Mouse (Mus musculus): ENCODE data around the gene Hist2h2ac. TPM values are rescaled to one million over a fixed set of nuclear protein-coding genes. Genes with fewer than 3 reads are reported as not detected.
"Not testable (repeated sequence)": the region's sequence is repeated elsewhere in the genome, so short reads cannot be mapped to it uniquely, and the experiment has no call there.

Hist2h2ac gene
- polyA plus RNA-seq, 1 experiment from 2014 or later, result 13.8 TPM

GRCm38 (mm10) chr3:96192977-96193376, 27.7 kb downstream of the Hist2h2ac start:
- ATAC-seq (ENCODE audit: low FRiP score), result no peak
- Histone ChIP-seq H3K4me2 (no peak overlapping the region), H3K27me3 (no peaks in the 10 kb centered on the region; the same call in 1 of the 2 replicates), H3K4me3 (replicated peaks) (no peak overlapping the region), H3K9me3 (peaks cover 4% of the 10 kb centered on the region; the same call in 1 of the 2 replicates), H3K9ac (no peak overlapping the region), H3K4me1 (peaks cover 11% of the 10 kb centered on the region), H3K27ac (0 out of 2 replicates have a peak overlapping the region, but pooled peaks have one; percentile 13), H3K36me3 (replicated peaks) (peaks cover 4% of the 10 kb centered on the region; the same call in 1 of the 2 replicates)
- WGBS, result 70% methylated on average over 12 of the region's 12 CpGs

GRCm38 (mm10) chr3:96182382-96182776, 38.3 kb downstream of the Hist2h2ac start:
- H3K4me1 ChIP-seq, result peaks cover 26% of the 10 kb centered on the region
- ATAC-seq (ENCODE audit: low FRiP score), result no peak
- H3K27me3 ChIP-seq, result peaks cover 5% of the 10 kb centered on the region; the same call in 1 of the 2 replicates
- H3K36me3 ChIP-seq (replicated peaks), result peaks cover 18% of the 10 kb centered on the region
- no peaks in the 10 kb centered on the region for H3K9me3 ChIP-seq
- H3K27ac ChIP-seq, result no peak overlapping the region
- WGBS, result 29% methylated on average over 4 of the region's 4 CpGs
- peak overlapping the region; percentile 83 for H3K4me2 ChIP-seq
- peak overlapping the region; percentile 56; the same call in 1 of the 2 replicates for H3K4me3 ChIP-seq (replicated peaks)
- no peak overlapping the region for H3K9ac ChIP-seq

GRCm38 (mm10) chr3:96181510-96182381, 38.9 kb downstream of the Hist2h2ac start:
- peak overlapping the region; percentile 42; the same call in 1 of the 2 replicates for H3K27ac ChIP-seq
- peak; percentile 42 for ATAC-seq (ENCODE audit: low FRiP score)
- peak overlapping the region; percentile 83 for H3K4me2 ChIP-seq
- H3K36me3 ChIP-seq (replicated peaks), result peaks cover 22% of the 10 kb centered on the region
- peaks cover 26% of the 10 kb centered on the region for H3K4me1 ChIP-seq
- 46% methylated on average over 12 of the region's 12 CpGs for WGBS
- H3K4me3 ChIP-seq (replicated peaks), result peak overlapping the region; percentile 56
- peak overlapping the region; percentile 73 for H3K9ac ChIP-seq
- peaks cover 5% of the 10 kb centered on the region; the same call in 1 of the 2 replicates for H3K27me3 ChIP-seq
- no peaks in the 10 kb centered on the region for H3K9me3 ChIP-seq

- peak; percentile 62 for ATAC-seq (ENCODE audit: low FRiP score)
- peak within 1 kb of the TSS; percentile 83 for H3K4me2 ChIP-seq
- peak within 1 kb of the TSS; percentile 56 for H3K4me3 ChIP-seq (replicated peaks)
These were observed 39.8 kb downstream of the Hist2h2ac start, which contains the start of gene Sv2a for GRCm38 (mm10) chr3:96180727-96181477. Gene Sv2a, plus strand, starts transcription at chr3:96181151.

GRCm38 (mm10) chr3:96179531-96179930, 41.1 kb downstream of the Hist2h2ac start:
- no peak overlapping the region for H3K9ac ChIP-seq
- 70% methylated on average over 4 of the region's 4 CpGs for WGBS
- no peak overlapping the region for H3K4me3 ChIP-seq (replicated peaks)
- ATAC-seq (ENCODE audit: low FRiP score), result no peak
- 0 out of 2 replicates have a peak overlapping the region, but pooled peaks have one; percentile 15 for H3K27ac ChIP-seq
- peaks cover 39% of the 10 kb centered on the region for H3K36me3 ChIP-seq (replicated peaks)
- no peaks in the 10 kb centered on the region for H3K9me3 ChIP-seq
- H3K4me2 ChIP-seq, result no peak overlapping the region
- peaks cover 5% of the 10 kb centered on the region; the same call in 1 of the 2 replicates for H3K27me3 ChIP-seq
- peaks cover 31% of the 10 kb centered on the region for H3K4me1 ChIP-seq

More at GRCm38 (mm10) chr3:96180727-96181477, 39.8 kb downstream of the Hist2h2ac start, which contains the start of gene Sv2a:
- H3K27me3 ChIP-seq, result peaks cover 5% of the 10 kb centered on the region; the same call in 1 of the 2 replicates
- H3K4me1 ChIP-seq, result peaks cover 26% of the 10 kb centered on the region
- H3K36me3 ChIP-seq (replicated peaks), result peaks cover 30% of the 10 kb centered on the region
- peak within 1 kb of the TSS; percentile 73 for H3K9ac ChIP-seq
- WGBS, result 0% methylated on average over 15 of the region's 23 CpGs
- H3K27ac ChIP-seq, result peak within 1 kb of the TSS; percentile 71
- no peaks in the 10 kb centered on the region for H3K9me3 ChIP-seq

- 78% methylated on average over 2 of the region's 2 CpGs for WGBS
- Histone ChIP-seq H3K9ac (no peak overlapping the region), H3K27ac (no peak overlapping the region), H3K4me1 (peaks cover 37% of the 10 kb centered on the region), H3K27me3 (peaks cover 5% of the 10 kb centered on the region; the same call in 1 of the 2 replicates), H3K36me3 (replicated peaks) (peaks cover 45% of the 10 kb centered on the region), H3K4me3 (replicated peaks) (no peak overlapping the region), H3K9me3 (no peaks in the 10 kb centered on the region), H3K4me2 (no peak overlapping the region)
- no peak for ATAC-seq (ENCODE audit: low FRiP score)
These were observed 41.8 kb downstream of the Hist2h2ac start for GRCm38 (mm10) chr3:96178902-96179301.

- WGBS, result 93% methylated on average over 4 of the region's 4 CpGs
- ATAC-seq (ENCODE audit: low FRiP score), result no peak
- Histone ChIP-seq H3K36me3 (replicated peaks) (peaks cover 46% of the 10 kb centered on the region), H3K4me1 (peaks cover 41% of the 10 kb centered on the region), H3K27ac (no peak overlapping the region), H3K4me2 (no peak overlapping the region), H3K27me3 (peaks cover 5% of the 10 kb centered on the region; the same call in 1 of the 2 replicates), H3K4me3 (replicated peaks) (no peak overlapping the region), H3K9ac (no peak overlapping the region), H3K9me3 (no peaks in the 10 kb centered on the region)
These were observed 42.3 kb downstream of the Hist2h2ac start for GRCm38 (mm10) chr3:96178427-96178826.

GRCm38 (mm10) chr3:96175251-96175650, 45.4 kb downstream of the Hist2h2ac start:
- H3K4me1 ChIP-seq, result peaks cover 36% of the 10 kb centered on the region
- H3K9ac ChIP-seq, result no peak overlapping the region
- no peak overlapping the region for H3K27ac ChIP-seq
- no peak overlapping the region for H3K4me2 ChIP-seq
- no peak overlapping the region for H3K4me3 ChIP-seq (replicated peaks)
- H3K9me3 ChIP-seq, result no peaks in the 10 kb centered on the region
- ATAC-seq (ENCODE audit: low FRiP score), result no peak
- H3K27me3 ChIP-seq, result no peaks in the 10 kb centered on the region
- H3K36me3 ChIP-seq (replicated peaks), result peaks cover 49% of the 10 kb centered on the region
- 93% methylated on average over 6 of the region's 6 CpGs for WGBS

- H3K36me3 ChIP-seq (replicated peaks), result peaks cover 59% of the 10 kb centered on the region
- ATAC-seq (ENCODE audit: low FRiP score); H3K9me3 ChIP-seq; H3K27me3 ChIP-seq; H3K4me3 ChIP-seq (replicated peaks); H3K27ac ChIP-seq; H3K9ac ChIP-seq: not testable (repeated sequence)
- H3K4me2 ChIP-seq, result peak overlapping the region; percentile 94
- 88% methylated on average over 4 of the region's 4 CpGs for WGBS
- peaks cover 37% of the 10 kb centered on the region for H3K4me1 ChIP-seq
These were observed 46.6 kb downstream of the Hist2h2ac start for GRCm38 (mm10) chr3:96174042-96174441.

GRCm38 (mm10) chr3:96173185-96173584, 47.5 kb downstream of the Hist2h2ac start:
- no peaks in the 10 kb centered on the region for H3K9me3 ChIP-seq
- 36% methylated on average over 7 of the region's 7 CpGs for WGBS
- ATAC-seq (ENCODE audit: low FRiP score), result no peak
- no peak overlapping the region for H3K27ac ChIP-seq
- peak overlapping the region; percentile 94 for H3K4me2 ChIP-seq
- H3K4me1 ChIP-seq, result peaks cover 37% of the 10 kb centered on the region
- H3K27me3 ChIP-seq, result no peaks in the 10 kb centered on the region
- peak overlapping the region; percentile 62 for H3K4me3 ChIP-seq (replicated peaks)
- peak overlapping the region; percentile 82 for H3K9ac ChIP-seq
- peaks cover 52% of the 10 kb centered on the region for H3K36me3 ChIP-seq (replicated peaks)

GRCm38 (mm10) chr3:96172197-96173178, 48.2 kb downstream of the Hist2h2ac start, which contains the start of gene Sf3b4:
Gene Sf3b4, plus strand, starts transcription at chr3:96172332.
- Histone ChIP-seq H3K36me3 (replicated peaks) (peaks cover 45% of the 10 kb centered on the region), H3K27ac (peak within 1 kb of the TSS; percentile 98), H3K9me3 (no peaks in the 10 kb centered on the region), H3K4me3 (replicated peaks) (peak within 1 kb of the TSS; percentile 62), H3K4me1 (peaks cover 37% of the 10 kb centered on the region), H3K27me3 (no peaks in the 10 kb centered on the region), H3K4me2 (peak within 1 kb of the TSS; percentile 94), H3K9ac (peak within 1 kb of the TSS; percentile 82)
- under 1% methylated on average over 51 of the region's 58 CpGs for WGBS
- ATAC-seq (ENCODE audit: low FRiP score), result peak; percentile 94
